Mouse (Mus musculus) embryonic facial prominence, embryonic 10.5 days (tissue): ENCODE data around the gene Dnah17. TPM values are rescaled to one million over a fixed set of nuclear protein-coding genes. Genes with fewer than 3 reads are reported as not detected.
A peak's percentile ranks its signal among the peaks of the same experiment; 100 is the strongest.

Source experiments
- DNase-seq: peaks from one replicate; pipeline ENCODE4 v3.0.0-alpha.2; 2017; ENCODE audit warnings: low spot score
- H3K27ac ChIP-seq: fragments of 300-500 bp; sonication (generic); replicated peaks from 2 replicates; pipeline ENCODE4 v1.5.1; 2016; ENCODE audit warnings: mild to moderate bottlenecking
- H3K27me3 ChIP-seq: fragments of 300-500 bp; sonication (generic); replicated peaks from 2 replicates; pipeline ENCODE4 v1.6.1; 2016; ENCODE audit warnings: low read depth, mild to moderate bottlenecking; ENCODE audit not compliant: poor library complexity, severe bottlenecking
- H3K36me3 ChIP-seq: fragments of 300-500 bp; sonication (generic); replicated peaks from 2 replicates; pipeline ENCODE4 v1.6.1; 2016; ENCODE audit warnings: mild to moderate bottlenecking, moderate library complexity
- H3K4me1 ChIP-seq: fragments of 300-500 bp; sonication (generic); 2 replicates; pipeline ENCODE4 v1.6.1; 2016
- H3K4me3 ChIP-seq: fragments of 300-500 bp; sonication (generic); 2 replicates; pipeline ENCODE4 v1.5.1; 2016; ENCODE audit warnings: mild to moderate bottlenecking, moderate library complexity
- H3K9me3 ChIP-seq: fragments of 300-500 bp; sonication (generic); 2 replicates; pipeline ENCODE4 v1.6.1; 2016; ENCODE audit warnings: mild to moderate bottlenecking
- WGBS: fragments of 180-500 bp; shearing (Covaris S2); methylation state at CpG from one replicate; pipeline ENCODE4 v1.1.7; 2016; 5-methylcytosine and 5-hydroxymethylcytosine counted together
- polyA plus RNA-seq: library from polyadenylated mRNA; unstranded; fragments of >200 nt; fragmentation: Nextera tagmentation; extraction: Ambion mirVana; gene quantifications from 2 replicates; pipeline ENCODE4 v1.2.1, GENCODE M21; 2016

Gene Dnah17
- polyA plus RNA-seq, 1 experiment from 2014 or later, result 0.17 TPM

- H3K27me3 ChIP-seq, result no peaks in the 10 kb centered on the region
- DNase-seq, result no peak
- H3K4me1 ChIP-seq, result peaks cover 23% of the 10 kb centered on the region
- no peak overlapping the region for H3K4me3 ChIP-seq
- peaks cover 5% of the 10 kb centered on the region; the same call in 1 of the 2 replicates for H3K9me3 ChIP-seq
- 80% methylated on average over 10 of the region's 10 CpGs for WGBS
- H3K27ac ChIP-seq, result no peak overlapping the region; the same call in 1 of the 2 replicates
- H3K36me3 ChIP-seq, result no peaks in the 10 kb centered on the region
Observed at GRCm38 (mm10) chr11:118140771-118141565, 10.5 kb upstream of the Dnah17 start.

GRCm38 (mm10) chr11:118138347-118138746 is 7.9 kb upstream of the Dnah17 start:
- Histone ChIP-seq H3K4me3 (no peak overlapping the region), H3K27ac (no peak overlapping the region), H3K36me3 (no peaks in the 10 kb centered on the region), H3K27me3 (no peaks in the 10 kb centered on the region), H3K4me1 (peaks cover 47% of the 10 kb centered on the region), H3K9me3 (peaks cover 5% of the 10 kb centered on the region; the same call in 1 of the 2 replicates)
- 95% methylated on average over 6 of the region's 6 CpGs for WGBS
- DNase-seq, result no peak

GRCm38 (mm10) chr11:118136172-118136632 is 5.8 kb upstream of the Dnah17 start:
- H3K4me3 ChIP-seq, result no peak overlapping the region
- 0 out of 2 replicates have a peak overlapping the region, but pooled peaks have one; percentile 7 for H3K27ac ChIP-seq
- H3K36me3 ChIP-seq, result no peaks in the 10 kb centered on the region
- H3K27me3 ChIP-seq, result no peaks in the 10 kb centered on the region
- 42% methylated on average over 5 of the region's 5 CpGs for WGBS
- H3K9me3 ChIP-seq, result peaks cover 5% of the 10 kb centered on the region; the same call in 1 of the 2 replicates
- DNase-seq, result no peak
- peaks cover 45% of the 10 kb centered on the region for H3K4me1 ChIP-seq

GRCm38 (mm10) chr11:118135271-118135670 is 4.8 kb upstream of the Dnah17 start:
- peaks cover 5% of the 10 kb centered on the region; the same call in 1 of the 2 replicates for H3K9me3 ChIP-seq
- no peak for DNase-seq
- no peak overlapping the region for H3K4me3 ChIP-seq
- H3K4me1 ChIP-seq, result peaks cover 36% of the 10 kb centered on the region
- 74% methylated on average over 6 of the region's 6 CpGs for WGBS
- no peak overlapping the region for H3K27ac ChIP-seq
- no peaks in the 10 kb centered on the region for H3K27me3 ChIP-seq
- no peaks in the 10 kb centered on the region for H3K36me3 ChIP-seq

- Histone ChIP-seq H3K9me3 (peaks cover 3% of the 10 kb centered on the region; the same call in 1 of the 2 replicates), H3K4me1 (peaks cover 35% of the 10 kb centered on the region), H3K36me3 (no peaks in the 10 kb centered on the region), H3K27me3 (no peaks in the 10 kb centered on the region), H3K27ac (peak overlapping the region; percentile 41; the same call in 1 of the 2 replicates), H3K4me3 (no peak overlapping the region)
- DNase-seq, result peak; percentile 64
- WGBS, result 43% methylated on average over 4 of the region's 4 CpGs
Observed at GRCm38 (mm10) chr11:118133752-118134169, 3.3 kb upstream of the Dnah17 start.

GRCm38 (mm10) chr11:118133133-118133751 is 2.8 kb upstream of the Dnah17 start:
- DNase-seq, result no peak
- no peaks in the 10 kb centered on the region for H3K9me3 ChIP-seq
- H3K4me1 ChIP-seq, result peaks cover 35% of the 10 kb centered on the region
- H3K36me3 ChIP-seq, result no peaks in the 10 kb centered on the region
- WGBS, result 64% methylated on average over 9 of the region's 9 CpGs
- peak overlapping the region; percentile 41; the same call in 1 of the 2 replicates for H3K27ac ChIP-seq
- H3K27me3 ChIP-seq, result no peaks in the 10 kb centered on the region
- H3K4me3 ChIP-seq, result no peak overlapping the region

- Histone ChIP-seq H3K4me1 (peaks cover 35% of the 10 kb centered on the region), H3K36me3 (no peaks in the 10 kb centered on the region), H3K27me3 (no peaks in the 10 kb centered on the region), H3K4me3 (no peak overlapping the region), H3K9me3 (no peaks in the 10 kb centered on the region), H3K27ac (no peak overlapping the region)
- 83% methylated on average over 8 of the region's 8 CpGs for WGBS
- DNase-seq, result no peak
Observed at GRCm38 (mm10) chr11:118132136-118132535, 1.7 kb upstream of the Dnah17 start.

GRCm38 (mm10) chr11:118129812-118130211 is 622 bp downstream of the Dnah17 start:
- H3K9me3 ChIP-seq, result no peaks in the 10 kb centered on the region
- no peak overlapping the region for H3K4me3 ChIP-seq
- no peaks in the 10 kb centered on the region for H3K36me3 ChIP-seq
- no peaks in the 10 kb centered on the region for H3K27me3 ChIP-seq
- H3K4me1 ChIP-seq, result peaks cover 19% of the 10 kb centered on the region
- WGBS, result 84% methylated on average over 2 of the region's 2 CpGs
- H3K27ac ChIP-seq, result no peak overlapping the region
- DNase-seq, result no peak

GRCm38 (mm10) chr11:118121592-118121991 is 8.8 kb downstream of the Dnah17 start:
- WGBS, result 90% methylated on average over 11 of the region's 11 CpGs
- no peak overlapping the region for H3K4me3 ChIP-seq
- no peak for DNase-seq
- peaks cover 5% of the 10 kb centered on the region for H3K4me1 ChIP-seq
- no peaks in the 10 kb centered on the region for H3K9me3 ChIP-seq
- H3K27me3 ChIP-seq, result no peaks in the 10 kb centered on the region
- no peak overlapping the region for H3K27ac ChIP-seq
- H3K36me3 ChIP-seq, result no peaks in the 10 kb centered on the region

GRCm38 (mm10) chr11:118118777-118119176 is 11.7 kb downstream of the Dnah17 start:
- no peaks in the 10 kb centered on the region for H3K36me3 ChIP-seq
- H3K9me3 ChIP-seq, result no peaks in the 10 kb centered on the region
- WGBS, result 88% methylated on average over 8 of the region's 8 CpGs
- no peak overlapping the region for H3K4me3 ChIP-seq
- H3K4me1 ChIP-seq, result peaks cover 17% of the 10 kb centered on the region
- H3K27ac ChIP-seq, result no peak overlapping the region
- no peaks in the 10 kb centered on the region for H3K27me3 ChIP-seq
- no peak for DNase-seq

- no peak overlapping the region for H3K4me3 ChIP-seq
- no peaks in the 10 kb centered on the region for H3K36me3 ChIP-seq
- no peaks in the 10 kb centered on the region for H3K9me3 ChIP-seq
- H3K27me3 ChIP-seq, result no peaks in the 10 kb centered on the region
- DNase-seq, result no peak
- peaks cover 13% of the 10 kb centered on the region for H3K4me1 ChIP-seq
- H3K27ac ChIP-seq, result peak overlapping the region; percentile 15; the same call in 1 of the 2 replicates
- WGBS, result 63% methylated on average over 8 of the region's 8 CpGs
Observed at GRCm38 (mm10) chr11:118114581-118115110, 15.8 kb downstream of the Dnah17 start.

- Histone ChIP-seq H3K4me3 (no peak overlapping the region), H3K27ac (no peak overlapping the region), H3K4me1 (peaks cover 13% of the 10 kb centered on the region), H3K27me3 (no peaks in the 10 kb centered on the region), H3K36me3 (no peaks in the 10 kb centered on the region), H3K9me3 (no peaks in the 10 kb centered on the region)
- WGBS, result 89% methylated on average over 14 of the region's 14 CpGs
- DNase-seq, result no peak
Observed at GRCm38 (mm10) chr11:118113516-118114205, 16.8 kb downstream of the Dnah17 start.
